Mouse (Mus musculus): ENCODE measurements around the gene Spcs1.

Spcs1 gene

GRCm38 (mm10) chr14:31001307-31002205 lies at the start of gene Spcs1, which contains the start of gene Glt8d1:
TSS of gene Spcs1 (minus strand) at chr14:31001672.
TSS of gene Glt8d1 (plus strand) at chr14:31001400.
- DNase-seq (ENCODE audit: low read depth, low spot score): peak; percentile 73

GRCm38 (mm10) chr14:31045817-31046216 lies 44.3 kb upstream of the Spcs1 start:
- DNase-seq (ENCODE audit: low read depth, low spot score): peak; percentile 71

GRCm38 (mm10) chr14:31045296-31045695 lies 43.8 kb upstream of the Spcs1 start:
- DNase-seq (ENCODE audit: low read depth, low spot score): no peak

GRCm38 (mm10) chr14:31025785-31026184 lies 24.3 kb upstream of the Spcs1 start:
- DNase-seq (ENCODE audit: low read depth, low spot score): no peak

- no peak for DNase-seq (ENCODE audit: low read depth, low spot score)
Observed at GRCm38 (mm10) chr14:31022579-31022978, 21.1 kb upstream of the Spcs1 start.

GRCm38 (mm10) chr14:31019331-31020205 lies 18.1 kb upstream of the Spcs1 start:
- peak; percentile 76 for DNase-seq (ENCODE audit: low read depth, low spot score)

GRCm38 (mm10) chr14:31018860-31019291 lies 17.4 kb upstream of the Spcs1 start, which contains the start of the genes Pbrm1 and Gnl3:
TSS of gene Pbrm1 (plus strand) at chr14:31019138.
TSS of gene Gnl3 (minus strand) at chr14:31019152.
- peak; percentile 90 for DNase-seq (ENCODE audit: low read depth, low spot score)

GRCm38 (mm10) chr14:31017854-31018253 lies 16.4 kb upstream of the Spcs1 start:
- no peak for DNase-seq (ENCODE audit: low read depth, low spot score)

- DNase-seq (ENCODE audit: low read depth, low spot score): no peak
Observed at GRCm38 (mm10) chr14:31016063-31016462, 14.6 kb upstream of the Spcs1 start.

GRCm38 (mm10) chr14:31013928-31014327 lies 12.5 kb upstream of the Spcs1 start:
- DNase-seq (ENCODE audit: low read depth, low spot score): no peak

GRCm38 (mm10) chr14:31011588-31011987 lies 10.1 kb upstream of the Spcs1 start:
- DNase-seq (ENCODE audit: low read depth, low spot score): no peak

- no peak for DNase-seq (ENCODE audit: low read depth, low spot score)
Observed at GRCm38 (mm10) chr14:31006779-31007178, 5.3 kb upstream of the Spcs1 start.

GRCm38 (mm10) chr14:31004527-31004926 lies 3.1 kb upstream of the Spcs1 start:
- DNase-seq (ENCODE audit: low read depth, low spot score): no peak

- no peak for DNase-seq (ENCODE audit: low read depth, low spot score)
Observed at GRCm38 (mm10) chr14:31000816-31001306, 611 bp downstream of the Spcs1 start.

- DNase-seq (ENCODE audit: low read depth, low spot score): no peak
Observed at GRCm38 (mm10) chr14:31000356-31000755, 1.1 kb downstream of the Spcs1 start.

- no peak for DNase-seq (ENCODE audit: low read depth, low spot score)
Observed at GRCm38 (mm10) chr14:30996417-30996816, 5.1 kb downstream of the Spcs1 start.

GRCm38 (mm10) chr14:30976222-30976621 lies 25.2 kb downstream of the Spcs1 start:
- DNase-seq (ENCODE audit: low read depth, low spot score): no peak

- DNase-seq (ENCODE audit: low read depth, low spot score): no peak
Observed at GRCm38 (mm10) chr14:30974204-30974603, 27.3 kb downstream of the Spcs1 start.

GRCm38 (mm10) chr14:30960366-30960765 lies 41.1 kb downstream of the Spcs1 start:
- DNase-seq (ENCODE audit: low read depth, low spot score): no peak

GRCm38 (mm10) chr14:30959031-30959430 lies 42.4 kb downstream of the Spcs1 start:
- DNase-seq (ENCODE audit: low read depth, low spot score): no peak

- no peak for DNase-seq (ENCODE audit: low read depth, low spot score)
Observed at GRCm38 (mm10) chr14:30958517-30958916, 43.0 kb downstream of the Spcs1 start.

Data from c-Kit-negative CD71-positive TER-119-positive erythroid progenitor cells, embryonic 14.5 days (primary cell).